Mouse (Mus musculus): ENCODE measurements at regions not wholly inside any gene's neighbourhood (a gene's known extent, or its start where the extent isn't known, plus 50 kb on each side); places are given as distances from the start of the nearest gene placed in this dataset.

DNA sequence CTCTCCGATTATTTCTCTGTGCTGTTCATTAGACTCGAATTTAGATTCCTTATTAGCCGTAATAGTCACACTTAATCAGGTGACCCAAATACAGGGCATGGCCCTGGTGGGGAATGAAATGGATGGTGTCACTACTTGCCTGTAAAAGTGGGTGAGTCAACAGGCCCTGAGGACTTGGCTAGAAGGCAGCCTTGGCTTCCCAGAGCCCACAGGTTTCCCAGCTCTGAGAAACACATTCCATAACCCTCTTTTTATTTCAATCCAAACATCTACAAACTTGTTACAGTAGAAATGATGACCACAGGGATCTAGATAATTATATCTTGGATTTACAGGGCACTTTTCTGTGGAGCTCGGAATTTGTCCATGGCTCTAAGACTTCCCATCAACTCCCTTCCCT, 105.2 kb upstream of the Slc7a11 start:
- no peak for DNase-seq (ENCODE audit: low read depth, low spot score)

DNA sequence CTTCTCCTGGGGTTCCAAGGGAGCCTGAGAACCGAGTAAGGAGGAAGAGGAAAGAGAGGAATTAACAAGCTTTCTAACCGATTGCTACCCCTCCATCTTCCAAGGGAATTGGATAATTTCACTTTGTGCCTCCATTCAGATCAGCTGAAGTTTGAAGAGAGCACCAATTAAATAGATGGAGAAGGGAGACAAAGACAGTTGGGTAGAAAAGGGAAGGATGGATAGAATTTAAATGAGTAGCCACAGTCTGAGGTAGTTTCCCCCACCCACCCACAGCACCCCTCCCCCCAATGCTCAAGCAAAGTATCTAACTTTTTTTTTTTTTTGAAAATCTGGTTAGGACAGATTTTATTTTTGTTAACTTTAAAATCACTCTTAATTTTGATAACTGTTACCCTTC, 87.2 kb upstream of the Slc7a11 start:
- DNase-seq (ENCODE audit: low read depth, low spot score) = no peak

DNA sequence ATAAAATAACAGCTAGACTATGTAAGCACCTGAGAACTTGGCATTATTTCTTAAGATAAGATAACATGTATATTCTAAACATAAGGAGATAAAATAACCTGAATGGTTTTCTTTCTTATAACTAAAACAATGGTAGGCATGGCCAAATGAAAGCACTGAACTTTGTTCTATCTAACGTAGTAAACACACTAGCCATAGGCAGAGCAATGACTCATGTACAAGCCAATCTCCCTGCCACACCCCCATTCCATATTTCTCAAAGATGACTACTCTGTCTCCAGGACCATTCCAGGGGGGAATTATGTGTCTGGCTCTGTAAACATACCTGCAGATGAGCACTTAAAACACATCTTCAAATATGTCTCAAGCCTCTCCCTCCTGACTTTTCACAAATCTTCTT, 80.6 kb upstream of the Slc7a11 start:
- DNase-seq (ENCODE audit: low read depth, low spot score) = no peak

DNA sequence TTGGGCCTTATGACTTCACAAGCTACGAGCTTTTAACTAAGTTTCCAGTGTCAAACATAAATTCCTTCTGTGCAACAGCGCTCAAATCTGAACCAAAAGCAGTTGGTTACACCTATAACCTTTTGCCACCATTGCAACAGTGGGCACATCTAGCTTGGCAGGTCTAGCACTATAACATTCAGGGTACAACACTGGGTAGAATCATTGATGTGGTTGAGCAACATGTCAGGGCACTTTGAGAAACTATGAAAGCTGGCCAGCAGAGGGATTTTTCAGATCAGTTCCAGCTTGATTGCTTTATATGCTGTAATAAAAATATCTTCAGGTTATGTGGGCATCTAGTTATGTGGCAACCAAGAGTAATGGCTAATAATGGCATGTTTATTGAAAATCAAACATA, 63.8 kb upstream of the Slc7a11 start:
- no peak for DNase-seq (ENCODE audit: low read depth, low spot score)

Data from retina, postnatal 7 days (tissue).